Mouse (Mus musculus) forebrain, embryonic 14.5 days (tissue): ENCODE data around the gene Jsrp1. TPM values are rescaled to one million over a fixed set of nuclear protein-coding genes. Genes with fewer than 3 reads are reported as not detected.

Experiments
- ATAC-seq: fragments of 200-750 bp; cut with Nextera tagmentation; 2 replicates; pipeline ENCODE4 v1.8.0; 2017; ENCODE audit warnings: mild to moderate bottlenecking, moderate library complexity
- DNase-seq: peaks from one replicate; pipeline ENCODE4 v3.0.0-alpha.2; 2015; ENCODE audit warnings: low spot score
- H3K27ac ChIP-seq: fragments of 300-500 bp; sonication (generic); 2 replicates; pipeline ENCODE4 v1.5.1; 2014; ENCODE audit warnings: low read depth, mild to moderate bottlenecking, control low read depth, low read length, moderate library complexity
- H3K27me3 ChIP-seq: fragments of 300-500 bp; sonication (generic); replicated peaks from 2 replicates; pipeline ENCODE4 v1.6.1; 2014; ENCODE audit warnings: low read length, control low read depth, mixed read lengths; ENCODE audit not compliant: control insufficient read depth, insufficient read depth
- H3K36me3 ChIP-seq: fragments of 300-500 bp; sonication (generic); 2 replicates; pipeline ENCODE4 v1.6.1; 2014; ENCODE audit warnings: low read length, control low read depth; ENCODE audit not compliant: control insufficient read depth, insufficient read depth
- H3K4me1 ChIP-seq: fragments of 300-500 bp; sonication (generic); 2 replicates; pipeline ENCODE4 v1.6.1; 2014; ENCODE audit warnings: antibody characterized with exemption, low read length, control low read depth; ENCODE audit not compliant: control insufficient read depth, insufficient read depth
- H3K4me2 ChIP-seq: fragments of 300-500 bp; sonication (generic); 2 replicates; pipeline ENCODE4 v1.6.1; 2014; ENCODE audit warnings: mild to moderate bottlenecking, control low read depth, low read length
- H3K4me3 ChIP-seq: fragments of 300-500 bp; sonication (generic); 2 replicates; pipeline ENCODE4 v1.5.1; 2014; ENCODE audit warnings: low read depth, low read length, control low read depth
- H3K9ac ChIP-seq: fragments of 300-500 bp; sonication (generic); 2 replicates; pipeline ENCODE4 v1.6.1; 2014; ENCODE audit warnings: mild to moderate bottlenecking, low read length, control low read depth, moderate library complexity
- H3K9me3 ChIP-seq: fragments of 300-500 bp; sonication (generic); replicated peaks from 2 replicates; pipeline ENCODE4 v1.6.1; 2016; ENCODE audit warnings: low read length, control low read depth, mixed read lengths; ENCODE audit not compliant: control insufficient read depth
- WGBS: fragments of 180-500 bp; shearing (Covaris S2); extraction: QIAGEN DNeasy Blood & Tissue Kit; methylation state at CpG from one replicate; pipeline ENCODE4 v1.1.7; 2014; 5-methylcytosine and 5-hydroxymethylcytosine counted together
- polyA plus RNA-seq: library from polyadenylated mRNA; unstranded; fragments of >200 nt; fragmentation: Nextera tagmentation; extraction: Ambion mirVana; gene quantifications from 2 replicates; pipeline ENCODE4 v1.2.1, GENCODE M21; 2014

Gene Jsrp1
- polyA plus RNA-seq, 1 experiment from 2014 or later, result 0.30 TPM

DNA sequence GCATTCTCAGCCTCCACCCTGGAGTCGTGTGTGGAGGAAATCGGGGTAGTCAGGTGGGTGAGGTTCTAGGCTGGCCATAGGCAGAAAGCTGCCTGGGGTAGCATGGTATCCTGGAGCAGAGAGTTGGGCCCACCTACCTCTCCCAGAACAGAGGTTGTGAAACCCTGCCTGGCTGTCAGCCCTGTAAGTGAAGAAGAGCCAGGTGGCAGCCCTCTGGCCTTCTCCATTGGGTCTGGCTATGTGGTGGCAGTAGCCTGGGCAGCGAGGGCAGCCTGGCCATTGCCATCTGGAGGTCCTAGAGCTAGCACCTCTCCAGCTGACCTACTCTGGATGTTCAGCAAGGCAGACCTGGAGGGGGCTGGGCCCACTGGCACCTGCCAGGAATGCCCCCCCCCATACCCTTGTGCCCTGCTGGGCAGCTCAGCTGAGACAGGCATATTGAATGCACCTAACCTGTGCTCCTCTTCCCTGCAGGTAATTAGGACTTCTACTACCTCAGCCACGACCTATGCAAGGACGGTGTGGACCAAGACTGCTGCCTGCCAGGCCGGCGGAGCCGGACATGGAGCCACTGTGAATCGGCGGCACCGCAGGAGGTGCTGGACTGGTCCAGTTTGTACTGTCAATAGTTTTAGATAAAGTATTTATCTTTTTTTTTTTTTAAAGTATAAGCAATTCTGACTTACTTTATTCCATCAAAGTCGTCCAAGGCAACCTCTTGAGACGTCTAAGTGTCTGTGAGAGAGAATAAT, 20.1 kb downstream of the Jsrp1 start:
- 88% methylated on average over 13 of the region's 13 CpGs for WGBS

DNA sequence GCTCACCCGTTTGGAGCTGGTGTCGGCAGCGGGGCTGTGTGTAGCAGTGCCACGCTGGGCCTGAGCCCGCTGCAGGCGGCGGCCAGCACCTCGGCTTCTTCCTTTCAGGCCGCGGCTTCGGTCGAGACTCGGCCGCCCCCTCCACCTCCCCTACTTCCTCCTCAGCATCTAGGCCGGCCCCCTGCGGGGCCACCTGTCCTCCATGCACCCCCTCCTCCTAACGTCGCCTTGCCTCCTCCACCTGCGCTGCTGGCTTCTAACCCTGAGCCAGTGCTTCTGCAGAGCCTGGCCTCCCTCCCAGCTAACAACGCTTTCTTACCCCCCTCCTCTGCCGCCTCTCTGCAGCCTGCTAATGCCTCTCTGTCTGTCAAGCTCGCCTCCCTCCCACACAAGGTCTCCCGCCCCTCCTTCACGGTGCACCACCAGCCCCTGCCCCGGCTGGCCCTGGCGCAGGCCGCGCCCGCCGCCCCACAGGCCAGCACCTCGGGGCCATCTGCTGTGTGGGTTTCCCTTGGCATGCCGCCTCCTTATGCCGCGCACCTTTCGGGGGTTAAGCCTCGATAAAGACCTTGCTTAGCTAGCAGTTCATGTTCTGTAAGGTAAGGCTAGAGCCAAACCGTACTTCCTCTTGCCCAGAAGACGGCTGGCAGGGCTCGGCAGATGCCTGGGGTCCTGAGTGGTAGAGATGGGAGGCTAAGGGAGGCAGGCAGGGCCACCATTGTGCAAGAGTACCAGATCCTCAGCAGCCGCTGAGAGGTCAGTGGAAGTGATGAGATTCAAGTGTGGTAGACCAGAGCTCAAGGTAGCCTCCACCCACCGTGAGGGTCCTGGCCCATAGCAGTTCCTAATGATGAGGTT, 20.9 kb downstream of the Jsrp1 start:
- WGBS, result 69% methylated on average over 41 of the region's 41 CpGs
- Histone ChIP-seq H3K27me3 (no peaks in the 10 kb centered on the region), H3K9ac (no peak overlapping the region), H3K27ac (no peak overlapping the region), H3K4me3 (no peak overlapping the region), H3K9me3 (no peaks in the 10 kb centered on the region), H3K4me1 (peaks cover 9% of the 10 kb centered on the region; the same call in 1 of the 2 replicates), H3K4me2 (no peak overlapping the region), H3K36me3 (peaks cover 93% of the 10 kb centered on the region)
- DNase-seq, result no peak
- ATAC-seq, result no peak

More for the DNA sequence above, 20.1 kb downstream of the Jsrp1 start:
- DNase-seq (no peak), ATAC-seq (no peak)
- H3K27me3 ChIP-seq, result no peaks in the 10 kb centered on the region
- peaks cover 85% of the 10 kb centered on the region for H3K36me3 ChIP-seq
- H3K4me3 ChIP-seq, result no peak overlapping the region
- H3K9ac ChIP-seq, result no peak overlapping the region
- H3K4me1 ChIP-seq, result peaks cover 9% of the 10 kb centered on the region; the same call in 1 of the 2 replicates
- H3K27ac ChIP-seq, result no peak overlapping the region
- no peaks in the 10 kb centered on the region for H3K9me3 ChIP-seq
- no peak overlapping the region for H3K4me2 ChIP-seq

DNA sequence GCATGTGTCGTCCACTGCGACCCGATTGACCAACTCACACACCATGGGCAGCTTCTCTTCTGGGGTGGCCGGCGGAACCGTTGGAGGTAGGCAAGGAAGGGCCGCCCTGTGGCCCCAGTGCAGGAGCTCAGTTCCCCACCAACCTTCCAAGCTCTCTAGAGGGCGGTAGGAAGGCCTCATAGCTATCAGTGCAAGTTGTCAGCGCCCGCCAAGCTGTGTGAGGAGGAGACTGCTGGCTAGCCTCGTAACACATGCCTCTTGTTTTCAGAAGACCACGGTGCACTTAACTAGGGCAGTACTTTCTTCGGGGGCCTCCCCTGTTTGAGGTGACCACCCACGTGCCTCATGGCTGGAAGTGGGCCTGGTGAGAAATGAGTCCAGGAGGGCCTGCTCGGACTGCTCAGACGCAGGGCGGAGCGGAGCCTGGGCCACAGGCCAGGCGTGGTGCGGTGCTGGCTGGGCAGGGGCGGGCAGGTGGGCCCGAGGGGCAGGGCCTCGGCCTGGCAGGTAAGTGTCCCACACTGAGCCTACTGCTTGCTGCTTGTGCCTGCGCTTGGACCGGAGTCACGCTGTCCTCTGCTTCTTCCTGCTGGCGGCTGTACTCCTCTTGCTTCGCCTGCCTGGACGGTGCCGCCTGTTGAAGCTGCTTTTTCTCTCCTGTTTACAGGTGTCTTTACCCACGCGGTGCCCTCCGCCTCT, 21.7 kb downstream of the Jsrp1 start:
- no peak overlapping the region for H3K4me3 ChIP-seq
- no peak for ATAC-seq
- 88% methylated on average over 33 of the region's 33 CpGs for WGBS

DNA sequence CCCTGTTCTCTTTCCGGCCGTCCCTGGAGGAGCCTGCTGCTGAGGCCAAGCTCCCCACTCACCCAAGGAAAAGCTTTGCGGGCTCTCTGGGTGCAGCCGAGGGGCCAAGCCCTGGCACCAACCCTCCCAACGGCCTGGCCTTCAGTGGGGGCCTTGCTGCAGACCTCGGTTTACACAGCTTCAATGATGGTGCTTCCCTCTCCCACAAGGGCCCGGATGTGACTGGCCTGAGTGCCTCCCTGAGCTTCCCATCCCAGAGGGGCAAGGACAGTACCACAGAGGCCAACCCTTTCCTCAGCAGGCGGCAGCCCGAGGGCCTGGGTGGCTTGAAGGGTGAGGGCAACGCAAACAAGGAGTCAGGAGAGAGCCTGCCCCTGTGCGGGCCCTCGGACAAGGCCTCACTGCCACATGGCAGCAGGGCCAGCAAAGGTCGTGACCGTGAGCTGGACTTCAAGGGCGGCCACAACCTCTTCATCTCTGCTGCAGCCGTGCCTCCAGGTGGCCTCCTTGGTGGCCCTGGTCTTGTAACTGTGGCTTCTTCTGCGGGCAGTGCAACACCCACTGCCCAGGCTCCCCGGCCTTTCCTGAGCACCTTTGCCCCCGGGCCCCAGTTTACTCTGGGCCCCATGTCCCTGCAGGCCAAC, 22.4 kb downstream of the Jsrp1 start:
- no peaks in the 10 kb centered on the region for H3K9me3 ChIP-seq
- no peak overlapping the region for H3K9ac ChIP-seq
- ATAC-seq (no peak), DNase-seq (no peak)
- 93% methylated on average over 19 of the region's 19 CpGs for WGBS
- no peak overlapping the region for H3K4me2 ChIP-seq
- H3K27me3 ChIP-seq, result no peaks in the 10 kb centered on the region
- H3K4me1 ChIP-seq, result no peaks in the 10 kb centered on the region
- H3K4me3 ChIP-seq, result no peak overlapping the region
- H3K27ac ChIP-seq, result no peak overlapping the region
- peaks cover 99% of the 10 kb centered on the region for H3K36me3 ChIP-seq

More for the DNA sequence above, 21.7 kb downstream of the Jsrp1 start:
- no peak overlapping the region for H3K9ac ChIP-seq
- no peaks in the 10 kb centered on the region for H3K9me3 ChIP-seq
- H3K27ac ChIP-seq, result no peak overlapping the region
- peaks cover 2% of the 10 kb centered on the region; the same call in 1 of the 2 replicates for H3K4me1 ChIP-seq
- H3K27me3 ChIP-seq, result no peaks in the 10 kb centered on the region
- H3K4me2 ChIP-seq, result no peak overlapping the region
- peaks cover 99% of the 10 kb centered on the region for H3K36me3 ChIP-seq
- DNase-seq, result no peak

DNA sequence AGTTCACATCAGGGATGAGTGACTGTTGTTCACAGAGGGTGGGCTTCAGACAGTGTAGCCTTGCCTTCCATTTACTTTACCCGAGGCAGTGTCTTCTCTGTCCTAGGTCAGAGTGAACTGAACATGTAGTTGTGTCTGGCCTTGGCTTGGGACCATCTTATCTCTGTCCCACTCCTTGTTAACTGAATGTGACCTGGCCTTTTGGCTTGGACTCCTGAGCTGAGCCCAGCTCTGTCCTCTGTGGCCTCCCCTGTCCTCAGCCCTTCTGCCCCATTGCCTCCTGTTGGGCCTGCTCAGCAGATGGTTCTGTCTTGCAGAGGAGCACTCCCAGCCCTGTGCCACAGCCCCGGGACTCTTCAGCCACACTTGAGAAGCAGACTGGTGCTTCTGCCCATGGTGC, 25.8 kb downstream of the Jsrp1 start:
- H3K36me3 ChIP-seq, result peaks cover 99% of the 10 kb centered on the region
- H3K4me1 ChIP-seq, result no peaks in the 10 kb centered on the region
- H3K4me3 ChIP-seq, result no peak overlapping the region
- WGBS, result 94% methylated on average over 2 of the region's 2 CpGs
- DNase-seq (no peak), ATAC-seq (no peak)
- no peaks in the 10 kb centered on the region for H3K9me3 ChIP-seq
- no peak overlapping the region for H3K27ac ChIP-seq
- no peak overlapping the region for H3K4me2 ChIP-seq
- H3K27me3 ChIP-seq, result no peaks in the 10 kb centered on the region
- no peak overlapping the region for H3K9ac ChIP-seq

DNA sequence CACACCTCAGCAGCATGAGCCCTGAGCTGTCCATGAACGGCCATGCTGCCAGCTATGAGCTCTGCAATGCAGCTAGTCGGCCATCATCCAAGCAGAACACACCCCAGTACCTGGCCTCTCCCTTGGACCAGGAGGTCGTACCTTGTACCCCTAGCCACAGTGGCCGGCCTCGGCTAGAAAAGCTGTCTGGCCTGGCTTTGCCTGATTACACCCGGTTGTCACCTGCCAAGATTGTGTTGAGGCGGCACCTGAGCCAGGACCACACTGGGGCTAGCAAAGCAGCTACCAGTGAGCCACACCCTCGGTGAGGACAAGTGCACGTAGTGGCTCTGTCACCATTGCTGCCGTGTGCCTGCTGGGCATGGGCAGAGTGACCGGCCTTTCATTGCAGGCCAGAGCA, 27.3 kb downstream of the Jsrp1 start:
- WGBS, result 93% methylated on average over 11 of the region's 11 CpGs
- Histone ChIP-seq H3K4me2 (no peak overlapping the region), H3K4me1 (no peaks in the 10 kb centered on the region), H3K27me3 (no peaks in the 10 kb centered on the region), H3K27ac (no peak overlapping the region), H3K9ac (no peak overlapping the region), H3K36me3 (peaks cover 99% of the 10 kb centered on the region), H3K9me3 (no peaks in the 10 kb centered on the region), H3K4me3 (no peak overlapping the region)
- no peak for DNase-seq
- ATAC-seq, result no peak

DNA sequence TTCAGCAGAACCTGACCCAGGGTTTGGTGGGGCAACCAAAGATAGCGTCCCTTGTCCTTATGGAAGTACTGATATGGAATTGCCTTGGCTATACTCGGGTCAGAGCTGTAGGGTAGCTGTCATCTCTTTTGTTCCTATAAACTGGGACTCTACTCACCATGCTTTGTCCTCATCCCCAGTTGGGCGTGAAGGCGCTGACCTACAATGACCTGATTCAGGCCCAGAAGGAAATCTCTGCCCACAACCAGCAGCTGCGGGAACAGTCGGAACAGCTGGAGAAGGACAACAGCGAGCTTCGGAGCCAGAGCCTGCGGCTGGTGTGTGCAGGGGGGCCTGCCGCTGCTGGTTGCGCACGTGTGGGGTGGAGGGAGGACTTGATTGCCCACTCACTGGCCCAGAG, 28.4 kb downstream of the Jsrp1 start:
- ATAC-seq (no peak), DNase-seq (no peak)
- 84% methylated on average over 12 of the region's 12 CpGs for WGBS
- no peaks in the 10 kb centered on the region for H3K9me3 ChIP-seq
- H3K4me3 ChIP-seq, result no peak overlapping the region
- H3K36me3 ChIP-seq, result peaks cover 98% of the 10 kb centered on the region
- no peaks in the 10 kb centered on the region for H3K4me1 ChIP-seq
- no peaks in the 10 kb centered on the region for H3K27me3 ChIP-seq
- no peak overlapping the region for H3K27ac ChIP-seq
- H3K4me2 ChIP-seq, result no peak overlapping the region
- no peak overlapping the region for H3K9ac ChIP-seq

DNA sequence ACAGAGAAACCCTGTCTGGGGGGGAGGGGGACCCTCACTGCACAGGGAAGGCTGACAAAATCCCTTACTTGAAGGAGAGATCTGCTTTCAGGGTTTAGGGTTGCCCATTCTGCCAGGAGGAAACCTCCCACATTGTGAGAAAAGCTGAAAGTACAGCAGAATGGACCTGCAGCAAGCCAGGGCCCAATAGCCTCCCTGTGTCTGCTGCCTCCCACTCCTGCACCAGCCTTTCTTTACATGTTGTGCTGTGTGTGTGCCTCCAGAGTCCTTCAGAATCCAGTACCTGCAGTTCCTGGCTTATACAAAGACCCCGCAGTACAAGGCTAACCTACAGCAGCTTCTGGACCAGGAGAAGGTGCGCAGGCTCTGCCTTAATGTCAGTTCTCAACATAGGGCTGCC, 29.0 kb downstream of the Jsrp1 start:
- Histone ChIP-seq H3K36me3 (peaks cover 99% of the 10 kb centered on the region), H3K27me3 (no peaks in the 10 kb centered on the region), H3K9ac (no peak overlapping the region), H3K4me3 (no peak overlapping the region), H3K27ac (no peak overlapping the region), H3K4me1 (no peaks in the 10 kb centered on the region), H3K9me3 (no peaks in the 10 kb centered on the region), H3K4me2 (no peak overlapping the region)
- ATAC-seq, result no peak
- WGBS, result 95% methylated on average over 2 of the region's 2 CpGs
- DNase-seq, result no peak
